Mouse (Mus musculus) CH12.LX (cell line): ENCODE results near the gene Fam222b.

Source experiments
- CHD1 ChIP-seq: IDR thresholded peaks from 2 replicates; pipeline ENCODE4 v1.6.1; 2012; ENCODE audit warnings: low read depth, low read length, improper control_type of control experiment, inconsistent platforms
- CHD2 ChIP-seq: IDR thresholded peaks from 2 replicates; pipeline ENCODE4 v1.6.1; 2011; ENCODE audit warnings: low read length, improper control_type of control experiment
- CTCF ChIP-seq, 2 experiments: IDR thresholded peaks in 1 of 2; conservative IDR thresholded peaks in 1 of 2; 2 replicates each; pipeline ENCODE4 v1.5.1; 2011 to 2012; ENCODE audit warnings: low read depth in 2 of 2, low read length in 2 of 2, improper control_type of control experiment in 1 of 2, inconsistent platforms in 1 of 2, mild to moderate bottlenecking in 1 of 2, moderate library complexity in 1 of 2
- ELF1 ChIP-seq: IDR thresholded peaks from 2 replicates; pipeline ENCODE4 v1.6.1; 2014; ENCODE audit warnings: low read depth, mild to moderate bottlenecking, inconsistent platforms, low read length, improper control_type of control experiment
- EP300 ChIP-seq: IDR thresholded peaks from 2 replicates; pipeline ENCODE4 v1.6.1; 2011; ENCODE audit warnings: low read length, improper control_type of control experiment
- ETS1 ChIP-seq: conservative IDR thresholded peaks from 2 replicates; pipeline ENCODE4 v1.6.1; 2012; ENCODE audit warnings: low read depth, mild to moderate bottlenecking, inconsistent platforms, low read length, improper control_type of control experiment, moderate library complexity
- HCFC1 ChIP-seq: IDR thresholded peaks from 2 replicates; pipeline ENCODE4 v1.6.1; 2012; ENCODE audit warnings: low read depth, mild to moderate bottlenecking, inconsistent platforms, low read length, improper control_type of control experiment
- JUND ChIP-seq: conservative IDR thresholded peaks from 2 replicates; pipeline ENCODE4 v1.6.1; 2011; ENCODE audit warnings: low read depth, low read length, improper control_type of control experiment
- MAFK ChIP-seq: IDR thresholded peaks from 2 replicates; pipeline ENCODE4 v1.6.1; 2011; ENCODE audit warnings: low read length, improper control_type of control experiment; ENCODE audit not compliant: insufficient replicate concordance
- POLR2AphosphoS2 ChIP-seq: IDR thresholded peaks from 2 replicates; pipeline ENCODE4 v1.6.1; 2011; ENCODE audit warnings: low read depth, low read length, improper control_type of control experiment
- SIN3A ChIP-seq: IDR thresholded peaks from 2 replicates; pipeline ENCODE4 v1.6.1; 2012; ENCODE audit warnings: low read length, improper control_type of control experiment, inconsistent platforms
- TBP ChIP-seq: conservative IDR thresholded peaks from 2 replicates; pipeline ENCODE4 v1.6.1; 2011; ENCODE audit warnings: low read depth, low read length, improper control_type of control experiment
- TCF12 ChIP-seq: IDR thresholded peaks from 2 replicates; pipeline ENCODE4 v1.6.1; 2014; ENCODE audit warnings: low read depth, mild to moderate bottlenecking, inconsistent platforms, low read length, improper control_type of control experiment
- UBTF ChIP-seq: IDR thresholded peaks from 2 replicates; pipeline ENCODE4 v1.6.1; 2012; ENCODE audit warnings: low read depth, mild to moderate bottlenecking, inconsistent platforms, low read length, improper control_type of control experiment, moderate library complexity

- TF ChIP-seq CTCF (conservative IDR thresholded peaks at IDR 0.05 in 1 of 2, IDR thresholded peaks at IDR 0.05 in 1 of 2; ENCODE audit: low read depth in 2 of 2, low read length in 2 of 2) (no peak), EP300 (no peak), POLR2AphosphoS2 (no peak), CHD2 (no peak), TCF12 (no peak), CHD1 (no peak), JUND (no peak), SIN3A (no peak), TBP (no peak), HCFC1 (no peak), ELF1 (no peak), MAFK (no peak), ETS1 (no peak), UBTF (no peak)
These were observed 27.8 kb upstream of the Fam222b start for GRCm38 (mm10) chr11:78066641-78067040.
